Mouse (Mus musculus) liver, embryonic 12.5 days (tissue): ENCODE results near the gene Mphosph6. TPM values are rescaled to one million over a fixed set of nuclear protein-coding genes. Genes with fewer than 3 reads are reported as not detected.

Experiments used
- ATAC-seq: fragments of 200-750 bp; cut with Nextera tagmentation; 2 replicates; pipeline ENCODE4 v1.8.0; 2017; ENCODE audit warnings: moderate number of reproducible peaks, mild to moderate bottlenecking, moderate library complexity
- H3K27ac ChIP-seq: fragments of 300-500 bp; sonication (generic); 2 replicates; pipeline ENCODE4 v1.5.1; 2016; ENCODE audit warnings: mild to moderate bottlenecking
- H3K27me3 ChIP-seq: fragments of 300-500 bp; sonication (generic); replicated peaks from 2 replicates; pipeline ENCODE4 v1.6.1; 2016; ENCODE audit warnings: mild to moderate bottlenecking, moderate library complexity
- H3K36me3 ChIP-seq: fragments of 300-500 bp; sonication (generic); 2 replicates; pipeline ENCODE4 v1.6.1; 2016; ENCODE audit warnings: mild to moderate bottlenecking, moderate library complexity
- H3K4me1 ChIP-seq: fragments of 300-500 bp; sonication (generic); 2 replicates; pipeline ENCODE4 v1.6.1; 2016
- H3K4me2 ChIP-seq: fragments of 300-500 bp; sonication (generic); 2 replicates; pipeline ENCODE4 v1.6.1; 2016; ENCODE audit warnings: mild to moderate bottlenecking, moderate library complexity
- H3K4me3 ChIP-seq: fragments of 300-500 bp; sonication (generic); 2 replicates; pipeline ENCODE4 v1.5.1; 2016; ENCODE audit warnings: mild to moderate bottlenecking, moderate library complexity
- H3K9ac ChIP-seq: fragments of 300-500 bp; sonication (generic); 2 replicates; pipeline ENCODE4 v1.6.1; 2016; ENCODE audit warnings: mild to moderate bottlenecking, moderate library complexity
- H3K9me3 ChIP-seq: fragments of 300-500 bp; sonication (generic); replicated peaks from 2 replicates; pipeline ENCODE4 v1.6.1; 2016; ENCODE audit warnings: mild to moderate bottlenecking, moderate library complexity
- WGBS: fragments of 180-500 bp; shearing (Covaris S2); methylation state at CpG from one replicate; pipeline ENCODE4 v1.1.7; 2016; ENCODE audit not compliant: insufficient replicate concordance; 5-methylcytosine and 5-hydroxymethylcytosine counted together
- polyA plus RNA-seq: library from polyadenylated mRNA; unstranded; fragments of >200 nt; fragmentation: Nextera tagmentation; extraction: Ambion mirVana; gene quantifications from 2 replicates; pipeline ENCODE4 v1.2.1, GENCODE M21; 2016

The Mphosph6 gene
- polyA plus RNA-seq, 1 experiment from 2014 or later: 48.8 TPM

DNA sequence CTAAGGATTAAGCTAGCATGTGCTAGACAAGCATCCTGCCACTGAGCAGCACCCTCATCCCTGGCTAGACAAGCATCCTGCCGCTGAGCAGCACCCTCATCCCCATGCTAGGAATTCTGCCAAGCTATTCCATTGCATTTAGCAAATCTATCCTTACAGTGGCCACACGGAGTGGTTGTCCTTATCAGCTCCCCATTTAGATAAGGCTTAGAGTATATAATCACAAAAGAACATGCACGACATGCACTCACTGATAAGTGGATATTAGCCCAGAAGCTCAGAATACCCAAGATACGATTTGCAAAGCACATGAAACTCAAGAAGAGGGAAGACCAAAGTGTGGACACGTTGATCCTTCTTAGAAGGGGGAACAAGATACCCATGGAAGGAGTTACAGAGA is 35.8 kb downstream of the Mphosph6 start:
- WGBS: 25% methylated on average over 5 of the region's 5 CpGs

DNA sequence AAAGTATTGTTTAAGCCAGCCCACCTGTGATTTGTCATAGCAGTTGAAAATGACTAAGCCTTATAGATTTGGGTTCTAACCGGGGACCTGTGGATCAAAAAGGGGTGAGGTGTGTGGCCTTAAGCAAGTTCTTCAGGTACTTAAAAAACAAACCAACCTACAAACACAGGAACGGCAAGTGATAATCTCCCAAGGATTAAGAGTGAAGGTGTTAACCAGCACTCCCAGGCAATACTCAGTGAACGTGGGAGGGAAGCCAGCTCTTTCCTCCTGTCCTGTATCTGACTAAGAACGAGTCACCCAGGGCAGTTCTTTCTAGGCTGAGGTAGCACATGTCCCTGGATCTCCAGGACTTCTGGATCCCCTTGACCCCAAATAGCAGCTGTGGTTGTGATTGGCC is 37.1 kb downstream of the Mphosph6 start:
- H3K27ac ChIP-seq: no peak overlapping the region
- H3K4me2 ChIP-seq: no peak overlapping the region
- no peaks in the 10 kb centered on the region for H3K36me3 ChIP-seq
- no peak overlapping the region for H3K4me3 ChIP-seq
- peaks cover 41% of the 10 kb centered on the region for H3K4me1 ChIP-seq
- H3K9me3 ChIP-seq: no peaks in the 10 kb centered on the region
- 58% methylated on average over 4 of the region's 4 CpGs for WGBS
- ATAC-seq: no peak
- peaks cover 5% of the 10 kb centered on the region; the same call in 1 of the 2 replicates for H3K27me3 ChIP-seq
- H3K9ac ChIP-seq: no peak overlapping the region

More for the DNA sequence above, 35.8 kb downstream of the Mphosph6 start:
- Histone ChIP-seq H3K4me2 (peak overlapping the region; percentile 48), H3K4me3 (no peak overlapping the region), H3K9me3 (no peaks in the 10 kb centered on the region), H3K27ac (peak overlapping the region; percentile 81), H3K36me3 (no peaks in the 10 kb centered on the region), H3K27me3 (peaks cover 5% of the 10 kb centered on the region; the same call in 1 of the 2 replicates), H3K9ac (no peak overlapping the region), H3K4me1 (peaks cover 54% of the 10 kb centered on the region)
- peak; percentile 83 for ATAC-seq

DNA sequence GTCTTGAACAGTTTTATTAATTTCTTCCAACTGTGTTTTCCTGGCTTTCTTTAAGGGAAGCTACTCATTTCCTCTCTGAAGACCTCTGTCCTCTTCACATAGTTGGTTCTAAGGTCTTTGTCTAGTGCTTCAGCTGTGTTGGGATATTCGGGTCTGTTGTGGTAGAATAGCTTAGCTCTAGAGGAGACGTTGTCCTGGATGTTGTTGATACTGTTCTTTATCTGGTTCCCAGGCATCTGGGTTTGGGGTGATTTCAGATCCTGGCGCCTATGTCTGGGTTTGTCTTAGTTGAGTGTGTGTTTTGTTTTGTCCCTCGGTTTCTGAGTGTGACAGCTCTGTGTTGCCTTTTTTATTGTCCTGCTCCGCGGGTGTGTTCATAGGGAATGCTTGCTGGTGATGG is 39.0 kb downstream of the Mphosph6 start:
- Histone ChIP-seq H3K27me3 (peaks cover 5% of the 10 kb centered on the region; the same call in 1 of the 2 replicates), H3K9ac (no peak overlapping the region), H3K4me3 (no peak overlapping the region), H3K4me1 (peaks cover 37% of the 10 kb centered on the region), H3K4me2 (peak overlapping the region; percentile 39; the same call in 1 of the 2 replicates), H3K27ac (0 out of 2 replicates have a peak overlapping the region, but pooled peaks have one; percentile 40), H3K36me3 (no peaks in the 10 kb centered on the region), H3K9me3 (no peaks in the 10 kb centered on the region)
- 54% methylated on average over 6 of the region's 6 CpGs for WGBS
- ATAC-seq: peak; percentile 74

DNA sequence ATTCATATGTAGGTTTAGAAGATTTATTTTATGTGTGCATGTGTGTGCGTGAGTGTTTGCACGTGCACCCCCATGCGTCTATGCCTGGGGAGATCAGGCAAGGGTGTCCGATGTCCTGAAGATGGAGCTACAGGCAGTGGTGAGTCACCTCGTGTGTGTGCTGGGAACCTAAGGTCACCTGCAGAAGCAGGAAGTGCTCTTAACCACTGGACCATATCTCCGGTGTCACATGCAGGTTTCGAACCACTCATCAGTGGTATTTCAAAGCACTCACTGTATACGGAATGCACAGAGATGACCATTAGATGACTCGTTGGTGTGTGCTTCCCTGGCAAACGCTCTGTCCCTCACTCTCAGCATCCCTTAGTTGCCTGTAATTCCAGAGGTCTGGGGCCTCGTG is 43.8 kb downstream of the Mphosph6 start:
- no peaks in the 10 kb centered on the region for H3K9me3 ChIP-seq
- H3K27me3 ChIP-seq: no peaks in the 10 kb centered on the region
- H3K4me1 ChIP-seq: peaks cover under 1% of the 10 kb centered on the region; the same call in 1 of the 2 replicates
- H3K4me3 ChIP-seq: no peak overlapping the region
- H3K36me3 ChIP-seq: no peaks in the 10 kb centered on the region
- ATAC-seq: no peak
- no peak overlapping the region for H3K27ac ChIP-seq
- 65% methylated on average over 11 of the region's 11 CpGs for WGBS
- H3K4me2 ChIP-seq: no peak overlapping the region
- no peak overlapping the region for H3K9ac ChIP-seq

DNA sequence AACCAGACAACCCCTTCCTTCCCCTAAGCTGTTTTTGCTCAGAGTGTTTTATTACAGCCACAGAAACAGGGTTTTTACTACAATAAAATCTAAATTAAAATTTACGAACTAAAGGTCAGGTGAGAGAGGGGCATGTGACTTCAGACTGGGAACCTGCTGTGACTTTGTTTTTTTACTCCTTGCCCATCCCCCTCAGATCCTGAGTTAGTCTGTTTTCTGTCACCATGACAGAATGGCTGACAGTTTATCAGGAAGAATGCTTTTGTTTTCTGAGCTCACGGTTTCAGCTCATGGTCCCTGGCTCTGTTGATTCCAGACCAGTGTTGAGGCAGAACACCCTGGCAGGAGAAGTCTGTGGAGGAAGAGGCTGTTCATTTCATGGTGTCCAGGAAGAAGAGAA is 52.3 kb downstream of the Mphosph6 start:
- no peak overlapping the region for H3K27ac ChIP-seq
- peaks cover 7% of the 10 kb centered on the region; the same call in 1 of the 2 replicates for H3K4me1 ChIP-seq
- H3K4me2 ChIP-seq: no peak overlapping the region
- no peak overlapping the region for H3K9ac ChIP-seq
- H3K27me3 ChIP-seq: no peaks in the 10 kb centered on the region
- no peak for ATAC-seq
- 48% methylated on average over 2 of the region's 2 CpGs for WGBS
- H3K36me3 ChIP-seq: peaks cover under 1% of the 10 kb centered on the region; the same call in 1 of the 2 replicates
- no peak overlapping the region for H3K4me3 ChIP-seq
- no peaks in the 10 kb centered on the region for H3K9me3 ChIP-seq

DNA sequence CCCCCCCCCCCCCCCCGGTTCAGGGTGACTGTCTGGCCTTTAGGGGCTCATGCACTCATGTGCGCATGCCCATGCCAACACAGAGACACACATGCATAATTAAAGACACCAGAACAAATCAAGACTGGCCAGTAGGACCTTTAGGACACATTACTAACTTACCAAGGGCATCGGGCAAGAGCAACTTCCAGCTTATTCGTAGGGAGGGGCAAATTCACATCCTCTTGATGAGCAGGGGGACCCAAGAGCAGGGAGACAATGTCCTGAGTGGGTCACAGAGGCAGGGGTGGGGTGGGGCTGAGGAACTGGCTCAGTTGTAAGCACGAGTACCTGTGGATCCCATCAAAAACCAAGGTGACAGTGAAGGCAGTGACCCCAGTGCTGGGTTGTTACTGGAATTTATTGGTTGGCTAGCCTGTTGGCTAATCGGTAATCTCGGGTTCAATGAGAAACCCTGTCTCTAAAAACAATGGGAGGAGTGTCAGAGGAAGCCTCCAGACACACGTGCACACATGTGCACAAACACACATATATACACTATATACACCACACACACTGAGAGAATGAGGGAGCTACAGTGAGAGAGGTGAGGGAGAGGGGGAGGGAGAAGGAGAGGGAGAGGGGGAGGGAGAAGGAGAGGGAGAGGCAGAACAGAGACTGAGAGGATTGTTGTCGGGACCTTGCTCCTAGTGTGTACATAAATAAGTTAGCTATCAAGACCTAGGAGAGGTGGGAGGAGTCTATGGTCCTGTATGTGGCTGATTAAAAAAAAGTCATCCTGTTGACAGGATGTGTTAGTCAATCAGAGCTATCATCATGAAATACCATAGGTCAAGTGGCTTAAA is 53.6 kb downstream of the Mphosph6 start:
- H3K27ac ChIP-seq: no peak overlapping the region
- no peaks in the 10 kb centered on the region for H3K9me3 ChIP-seq

DNA sequence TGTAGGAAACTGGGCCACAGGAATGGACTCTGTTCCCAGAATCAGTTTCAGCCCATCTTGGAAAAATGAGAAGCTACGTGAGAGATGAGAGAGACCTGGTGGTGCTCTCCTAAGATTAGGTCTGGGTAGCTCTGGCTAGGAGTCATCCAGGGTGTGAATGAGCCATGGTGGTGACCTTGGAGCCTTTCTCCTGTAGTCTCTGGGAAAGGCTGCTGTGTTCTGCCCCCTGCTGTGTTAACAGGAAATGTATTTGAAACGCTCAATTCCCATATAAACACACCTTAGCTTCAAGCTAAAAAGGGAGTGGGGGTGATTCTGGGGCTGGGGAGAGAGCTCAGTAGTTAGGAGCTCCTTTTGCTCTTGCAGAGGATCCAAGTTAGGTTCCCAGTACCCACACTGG is 54.3 kb downstream of the Mphosph6 start:
- no peaks in the 10 kb centered on the region for H3K27me3 ChIP-seq
- no peak overlapping the region for H3K9ac ChIP-seq
- 17% methylated on average over 2 of the region's 2 CpGs for WGBS
- H3K27ac ChIP-seq: no peak overlapping the region; the same call in 1 of the 2 replicates
- H3K4me2 ChIP-seq: no peak overlapping the region
- H3K36me3 ChIP-seq: peaks cover 4% of the 10 kb centered on the region; the same call in 1 of the 2 replicates
- peaks cover 7% of the 10 kb centered on the region; the same call in 1 of the 2 replicates for H3K4me1 ChIP-seq
- no peak overlapping the region for H3K4me3 ChIP-seq
- no peaks in the 10 kb centered on the region for H3K9me3 ChIP-seq
- no peak; the same call in 1 of the 2 replicates for ATAC-seq

More for the DNA sequence above, 53.6 kb downstream of the Mphosph6 start:
- peak; percentile 13 for ATAC-seq
- 54% methylated on average over 8 of the region's 9 CpGs for WGBS
- Histone ChIP-seq H3K27me3 (no peaks in the 10 kb centered on the region), H3K4me1 (peaks cover 7% of the 10 kb centered on the region; the same call in 1 of the 2 replicates), H3K4me3 (no peak overlapping the region), H3K36me3 (peaks cover 4% of the 10 kb centered on the region; the same call in 1 of the 2 replicates), H3K4me2 (no peak overlapping the region), H3K9ac (no peak overlapping the region)

DNA sequence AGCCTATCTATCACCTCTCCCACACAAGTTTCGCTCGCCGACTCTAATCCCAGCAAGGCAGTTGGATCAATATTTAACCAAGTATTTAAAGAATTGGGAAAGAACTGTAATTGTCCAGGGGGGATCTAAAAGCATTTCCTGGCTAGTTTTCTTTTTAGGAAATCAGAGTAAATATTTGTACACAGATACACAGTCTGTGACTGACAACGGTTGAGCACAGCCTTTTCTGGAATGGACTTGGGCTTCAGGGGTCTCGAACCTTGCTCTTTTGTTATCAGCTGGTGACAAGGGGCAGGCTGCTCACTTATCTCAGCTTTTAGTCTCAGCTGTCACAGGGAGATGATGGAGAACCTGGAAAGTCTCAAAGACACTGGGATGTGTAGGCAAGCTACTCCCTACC is 55.1 kb downstream of the Mphosph6 start:
- Histone ChIP-seq H3K4me1 (peaks cover 7% of the 10 kb centered on the region; the same call in 1 of the 2 replicates), H3K4me3 (no peak overlapping the region), H3K27me3 (no peaks in the 10 kb centered on the region), H3K27ac (no peak overlapping the region; the same call in 1 of the 2 replicates), H3K36me3 (peaks cover 4% of the 10 kb centered on the region; the same call in 1 of the 2 replicates), H3K9me3 (no peaks in the 10 kb centered on the region), H3K9ac (no peak overlapping the region), H3K4me2 (no peak overlapping the region)
- WGBS: 58% methylated on average over 5 of the region's 5 CpGs
- ATAC-seq: no peak

DNA sequence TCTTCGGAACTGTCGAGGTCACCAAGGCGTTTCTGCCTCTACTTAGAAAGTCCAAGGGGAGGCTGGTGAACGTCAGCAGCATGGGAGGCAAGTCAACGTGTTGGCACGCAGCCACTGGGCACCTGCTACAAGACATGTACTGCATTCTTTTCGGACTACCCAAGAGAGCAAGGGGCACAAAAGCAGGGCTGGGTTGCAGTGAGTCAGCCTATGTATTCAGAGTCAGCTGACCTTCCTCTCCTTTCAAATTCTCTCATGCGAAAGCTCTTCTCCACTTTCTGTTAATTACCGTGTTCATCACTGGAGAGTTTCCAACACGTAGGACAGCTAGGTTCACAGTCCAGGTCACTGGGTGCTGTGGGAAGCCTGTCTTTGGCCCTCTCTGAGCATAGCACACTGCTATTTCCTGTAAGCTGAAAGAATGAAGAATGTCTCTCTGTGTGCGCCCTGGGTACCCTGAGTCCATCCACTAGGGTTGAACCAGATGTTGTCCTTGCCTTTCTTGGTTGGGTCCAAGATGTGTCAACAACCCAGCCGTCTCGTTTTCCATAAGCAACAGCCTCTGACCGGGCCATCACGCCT is 59.2 kb downstream of the Mphosph6 start:
- WGBS: 69% methylated on average over 15 of the region's 15 CpGs
- no peak for ATAC-seq
- H3K36me3 ChIP-seq: peaks cover 4% of the 10 kb centered on the region; the same call in 1 of the 2 replicates

More for the DNA sequence above, 59.2 kb downstream of the Mphosph6 start:
- Histone ChIP-seq H3K27me3 (no peaks in the 10 kb centered on the region), H3K27ac (no peak overlapping the region), H3K4me2 (no peak overlapping the region), H3K4me3 (no peak overlapping the region), H3K9ac (no peak overlapping the region), H3K4me1 (no peaks in the 10 kb centered on the region; the same call in 1 of the 2 replicates), H3K9me3 (no peaks in the 10 kb centered on the region)

Other genes starting within 250 kb of the Mphosph6 start
- 0.91 and 1.4 TPM in 2 replicates for gene Sdr42e1, start 128.3 kb downstream of the Mphosph6 start, polyA plus RNA-seq
- gene Hsd17b2, start 100.0 kb downstream of the Mphosph6 start, polyA plus RNA-seq: 20.9 and 23.6 TPM in 2 replicates